Mouse (Mus musculus) skeletal muscle tissue, adult 2 months (tissue): ENCODE data around the gene Jarid2.

Source experiments
- DNase-seq: peaks from one replicate; pipeline ENCODE4 v3.0.0-alpha.2; 2012; ENCODE audit warnings: low read depth, low spot score

The Jarid2 gene

DNA sequence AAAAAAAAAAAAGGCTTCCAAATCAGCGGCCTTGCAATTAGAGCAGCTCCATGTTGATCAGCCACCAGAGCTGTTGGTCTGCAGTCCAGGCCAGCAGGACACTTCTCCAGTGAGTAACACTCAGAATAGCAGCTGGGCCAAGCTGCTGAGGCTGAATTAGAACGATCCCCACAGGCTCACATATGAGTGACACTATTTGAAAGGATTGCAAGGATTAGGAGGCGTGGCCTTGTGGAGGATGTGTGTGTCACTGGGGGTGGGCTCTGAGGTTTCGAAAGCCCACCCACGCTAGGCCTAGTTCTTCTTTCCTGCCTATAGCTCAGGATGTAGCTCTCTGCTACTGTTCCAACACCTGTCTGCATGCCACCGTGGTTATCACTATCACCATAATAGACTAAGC lies 226.5 kb downstream of the Jarid2 start:
- DNase-seq = no peak

DNA sequence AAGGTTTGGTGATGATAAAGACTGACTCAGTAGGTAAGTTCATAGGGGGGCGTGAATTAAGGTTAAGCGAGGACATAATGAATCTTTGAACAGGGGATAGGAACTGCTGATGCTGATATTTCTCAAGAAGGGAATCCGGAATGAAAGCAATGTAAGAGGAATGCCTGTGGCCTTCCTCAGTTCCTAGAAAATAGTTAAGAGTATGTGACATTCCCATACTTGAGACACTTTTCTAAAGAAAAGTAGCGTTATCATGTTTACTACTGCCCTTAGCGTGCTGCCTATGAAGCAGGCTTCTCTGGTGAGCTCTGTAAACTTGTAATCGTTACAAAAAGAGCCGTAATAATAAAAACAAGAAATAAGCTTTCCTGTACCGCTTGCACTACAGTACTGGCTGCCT lies 227.8 kb downstream of the Jarid2 start:
- DNase-seq = no peak

DNA sequence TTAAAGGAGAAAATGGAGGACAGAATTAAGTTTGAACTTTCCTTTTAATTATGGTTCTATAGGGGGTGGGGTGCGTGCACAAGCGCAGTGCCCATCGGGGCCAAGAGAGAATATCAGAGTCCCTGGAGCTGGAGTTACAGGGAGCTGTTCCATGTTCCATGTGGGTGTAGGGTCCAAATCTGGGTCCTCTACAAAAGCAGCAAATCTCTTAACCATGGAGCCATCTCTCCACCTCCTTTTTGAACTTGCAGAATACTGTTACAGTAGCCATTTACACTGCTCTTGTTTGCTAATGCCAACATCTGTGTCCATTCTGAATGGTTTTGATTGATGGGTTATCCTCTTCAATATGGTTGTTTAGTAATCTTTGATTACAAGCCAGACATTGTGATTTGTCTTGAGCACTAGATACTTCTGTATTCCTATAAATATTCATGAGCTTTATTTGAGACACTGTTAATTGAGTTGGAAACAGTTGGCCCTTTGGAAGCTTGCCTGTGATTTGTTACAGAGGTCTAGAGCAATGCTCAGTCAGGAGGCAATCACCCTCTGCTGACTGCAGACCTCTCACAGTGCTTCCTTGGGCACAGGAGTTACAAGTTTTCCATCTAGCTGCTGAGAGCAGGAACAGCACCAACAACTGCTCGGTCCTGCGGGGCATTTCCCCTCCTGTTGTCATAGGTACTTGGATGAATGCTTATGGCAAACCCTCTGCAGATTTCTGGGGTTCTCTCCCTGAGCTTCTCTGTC lies 231.4 kb downstream of the Jarid2 start:
- no peak for DNase-seq
